Mouse (Mus musculus) urinary bladder, postnatal 36 days (tissue): ENCODE results near the gene Tead1.

ENCODE experiments used
- DNase-seq, 2 experiments: peaks; one replicate each; pipeline ENCODE4 v3.0.0; 2022; ENCODE audit warnings: low spot score in 2 of 2, mixed read lengths in 1 of 2

The Tead1 gene

DNA sequence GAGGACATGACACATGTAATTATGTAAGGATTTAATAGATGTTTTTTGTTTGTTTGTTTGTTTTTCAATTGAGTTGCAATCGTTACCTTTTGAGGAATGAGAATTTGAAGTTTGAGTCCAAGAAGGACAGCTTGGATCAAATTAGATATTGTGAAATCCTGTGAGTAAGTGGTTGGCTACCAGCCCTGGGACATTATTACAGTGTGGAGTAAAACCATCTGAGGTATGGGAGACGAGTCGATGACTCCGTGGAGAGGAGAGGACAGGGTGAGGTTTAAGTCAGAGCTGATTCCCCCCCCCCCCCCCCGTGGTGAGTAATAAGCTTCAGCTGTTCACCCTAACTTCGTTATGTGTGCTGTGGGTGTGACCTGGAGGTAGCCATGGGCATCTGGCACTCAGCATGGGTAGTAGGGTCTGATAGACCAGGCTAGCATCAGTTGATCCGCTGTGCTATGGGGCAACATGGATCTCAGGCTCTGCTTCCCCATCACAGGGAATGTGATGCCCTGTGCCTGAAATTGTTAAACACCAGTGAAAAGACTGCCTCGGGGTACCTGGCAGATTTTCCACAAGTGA, 134.7 kb downstream of the Tead1 start:
- DNase-seq, result peak; percentile 50 to 68

- no peak for DNase-seq
These were observed 136.9 kb downstream of the Tead1 start for GRCm38 (mm10) chr7:112816016-112816415.

DNA sequence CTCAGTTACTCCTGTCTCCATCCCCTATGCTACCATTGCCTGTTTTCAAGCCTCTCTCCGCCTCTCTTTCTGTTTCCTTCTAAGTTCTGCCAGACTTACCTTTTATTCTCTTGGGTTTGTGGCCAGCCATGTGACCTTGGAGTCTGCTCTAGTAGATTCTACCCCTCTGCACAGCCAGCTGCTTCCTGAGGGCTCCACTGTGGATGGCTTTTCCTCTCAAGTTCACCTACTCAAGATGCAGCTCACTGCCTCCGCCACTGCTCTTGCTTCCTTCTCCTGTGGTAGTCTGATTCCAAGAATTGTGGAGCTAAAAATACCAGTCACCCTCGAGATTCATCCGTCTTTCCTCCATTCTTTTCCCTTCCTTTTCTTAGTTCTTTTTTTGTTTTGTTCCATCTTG, 140.7 kb downstream of the Tead1 start:
- no peak for DNase-seq

GRCm38 (mm10) chr7:112822879-112823278, 143.8 kb downstream of the Tead1 start:
- DNase-seq, result no peak

DNA sequence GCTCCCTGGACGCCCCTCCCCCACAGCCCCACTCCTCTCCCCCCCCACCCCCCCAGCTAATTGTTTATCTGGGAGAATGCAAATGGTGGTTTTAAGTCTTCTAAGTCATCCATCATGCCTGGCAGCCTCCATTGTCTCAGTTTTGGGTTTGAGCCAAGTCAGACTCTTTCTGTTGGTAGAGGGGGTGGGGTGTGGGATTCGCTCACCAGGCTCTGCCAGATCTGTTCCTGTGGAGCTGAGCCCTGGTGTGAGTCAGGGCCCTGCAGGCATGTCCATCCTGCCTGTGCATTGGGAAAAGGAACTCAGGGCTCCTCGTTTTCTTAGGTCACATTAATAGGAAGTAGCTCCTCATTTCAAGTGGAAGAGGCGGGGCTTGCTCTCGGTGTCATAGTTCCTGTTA, 144.5 kb downstream of the Tead1 start:
- peak; percentile 58 to 61 for DNase-seq

- DNase-seq, result no peak
These were observed 146.2 kb downstream of the Tead1 start for GRCm38 (mm10) chr7:112825339-112825781.

- DNase-seq, result peak; percentile 30 to 41
These were observed 147.2 kb downstream of the Tead1 start for GRCm38 (mm10) chr7:112826114-112826911.

DNA sequence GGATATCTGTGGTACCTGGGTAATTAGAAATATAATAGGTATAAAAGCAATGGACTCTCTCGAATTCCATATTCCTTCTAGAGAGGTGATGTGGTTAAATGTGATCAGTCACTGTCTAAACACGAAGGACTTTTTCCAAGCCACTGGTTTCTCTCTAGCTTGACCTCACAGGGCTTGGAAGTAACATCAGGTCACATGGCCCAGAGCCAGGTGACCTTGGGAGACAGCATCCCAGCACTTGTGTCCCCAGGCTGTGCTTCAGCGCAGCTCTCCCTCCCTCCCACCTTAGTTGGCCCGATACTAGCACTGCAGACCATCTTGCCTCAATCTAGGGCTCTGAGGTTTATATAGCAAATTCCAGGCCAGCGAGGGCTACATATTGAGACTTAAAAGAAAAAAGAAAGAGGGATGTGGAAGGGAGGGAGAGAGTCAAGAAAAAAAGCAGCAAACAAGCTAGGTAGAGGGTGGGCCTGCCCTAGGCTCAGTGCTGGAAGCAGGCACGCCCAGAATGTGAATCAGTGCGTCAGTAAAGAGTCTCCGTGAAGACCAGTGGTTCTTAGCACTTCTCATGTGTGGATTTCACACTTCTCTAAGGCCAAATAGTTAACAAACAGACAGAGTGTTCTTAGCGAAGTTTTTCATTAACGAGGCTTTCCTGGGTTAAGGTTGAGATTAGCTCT, 149.0 kb downstream of the Tead1 start:
- no peak for DNase-seq

GRCm38 (mm10) chr7:112828696-112829022, 149.5 kb downstream of the Tead1 start:
- DNase-seq, result no peak

DNA sequence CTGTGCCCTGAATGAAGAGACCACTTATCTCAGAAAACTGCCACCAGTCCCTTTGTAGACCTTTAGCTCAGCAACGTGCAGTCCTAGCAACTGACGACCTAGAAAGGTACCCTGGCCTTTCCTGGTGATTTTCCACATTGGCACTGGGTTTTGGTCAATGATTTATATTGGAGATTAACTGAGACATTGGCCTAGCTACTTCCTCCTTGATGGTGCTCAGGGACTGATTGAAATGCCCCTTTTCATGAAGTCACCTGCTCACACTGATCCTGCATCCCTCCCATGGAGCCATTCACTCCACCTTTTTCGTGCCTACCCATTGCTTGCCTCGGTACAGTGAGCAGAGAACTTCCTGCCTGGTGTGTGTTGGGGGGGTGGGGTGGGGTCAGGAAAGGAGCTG, 151.8 kb downstream of the Tead1 start:
- no peak for DNase-seq

- DNase-seq, result no peak
These were observed 152.3 kb downstream of the Tead1 start for GRCm38 (mm10) chr7:112831446-112831845.

DNA sequence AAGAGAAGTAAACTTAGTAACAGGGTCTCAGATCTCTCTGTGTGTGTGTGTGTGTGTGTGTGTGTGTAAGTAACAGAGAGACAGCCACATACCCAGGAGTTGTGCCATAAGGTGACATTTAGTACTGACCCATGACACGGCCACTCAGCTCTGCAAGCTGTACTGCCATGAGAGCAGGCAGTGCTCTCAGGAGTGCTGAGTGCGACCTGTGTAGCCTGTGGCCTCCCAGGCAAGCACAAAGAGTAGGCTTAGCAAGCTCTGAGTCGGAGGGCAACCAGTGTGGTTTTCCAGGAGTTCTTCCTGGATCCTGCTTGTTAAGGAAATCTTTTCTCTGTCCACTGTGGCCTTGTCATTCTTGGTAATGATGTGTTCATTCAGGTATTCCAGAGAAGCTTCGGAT, 154.0 kb downstream of the Tead1 start:
- DNase-seq, result no peak

GRCm38 (mm10) chr7:112836076-112836475, 157.0 kb downstream of the Tead1 start:
- no peak for DNase-seq

GRCm38 (mm10) chr7:112838131-112838530, 159.0 kb downstream of the Tead1 start:
- DNase-seq, result no peak

GRCm38 (mm10) chr7:112840351-112840750, 161.2 kb downstream of the Tead1 start:
- no peak for DNase-seq

DNA sequence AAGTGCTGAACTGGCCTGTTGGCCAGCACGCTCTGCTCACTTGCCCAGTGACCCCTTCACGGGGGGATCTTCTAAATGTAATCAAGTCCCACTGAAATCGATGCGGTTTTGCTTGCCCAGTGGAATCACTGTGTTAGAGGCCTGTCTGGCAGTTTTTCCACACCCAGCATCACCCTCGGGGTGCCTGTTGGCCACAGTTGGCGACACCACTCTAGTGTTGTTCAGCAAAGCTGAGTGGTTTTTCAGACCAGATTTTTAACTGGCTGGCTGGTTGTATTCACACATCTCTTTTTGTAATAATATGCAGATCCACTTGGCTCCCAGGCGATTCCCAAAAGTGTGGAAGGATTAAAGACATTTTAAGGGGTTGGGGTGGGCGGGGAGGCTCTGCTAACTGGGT, 161.8 kb downstream of the Tead1 start:
- no peak for DNase-seq

DNA sequence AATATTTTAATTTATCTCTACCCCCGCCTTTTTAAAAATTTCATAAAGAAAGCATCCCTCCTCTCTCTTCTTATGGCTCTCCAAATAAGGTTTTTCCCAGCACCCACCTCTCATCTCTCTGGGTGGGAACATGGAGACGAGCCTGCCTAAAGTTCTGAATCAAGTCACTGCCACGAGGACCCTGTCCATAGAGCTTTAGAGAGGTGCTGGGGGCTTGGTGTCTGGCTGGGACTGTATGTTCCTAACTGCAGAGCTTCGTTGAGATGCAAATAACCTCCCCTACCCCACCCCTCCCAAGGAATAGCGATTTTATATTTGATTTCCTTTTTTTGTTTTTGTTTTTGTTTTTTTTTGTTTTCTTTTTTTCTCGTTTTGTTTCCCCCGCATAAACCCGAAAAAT, 162.4 kb downstream of the Tead1 start:
- no peak for DNase-seq

GRCm38 (mm10) chr7:112841886-112842285, 162.8 kb downstream of the Tead1 start:
- DNase-seq, result no peak

GRCm38 (mm10) chr7:112851281-112851744, 172.2 kb downstream of the Tead1 start:
- DNase-seq, result no peak

- DNase-seq, result peak; percentile 27
These were observed 173.2 kb downstream of the Tead1 start for GRCm38 (mm10) chr7:112852149-112852839.

DNA sequence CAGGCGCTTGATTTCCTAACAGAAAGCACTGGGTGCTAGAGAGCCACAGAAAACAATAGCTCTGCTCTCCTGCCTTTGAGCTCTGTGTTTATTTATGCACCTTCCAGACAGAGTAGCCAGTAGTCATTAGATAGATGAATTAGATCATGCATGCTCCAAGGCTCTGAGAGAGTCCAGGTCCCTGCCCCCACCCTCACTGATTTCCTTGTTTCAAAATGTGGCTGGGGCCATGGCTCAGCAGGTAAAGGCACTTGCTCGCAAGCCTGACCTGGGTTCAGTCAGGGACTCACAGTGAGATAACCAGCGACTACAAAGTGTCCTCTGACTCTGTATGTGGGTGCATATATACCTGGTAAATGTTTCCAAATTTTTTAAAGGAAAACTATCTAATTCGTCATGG, 174.7 kb downstream of the Tead1 start:
- DNase-seq, result no peak

- no peak for DNase-seq
These were observed 175.4 kb downstream of the Tead1 start for GRCm38 (mm10) chr7:112854516-112854915.
